Mouse (Mus musculus) heart, embryonic 13.5 days (tissue): ENCODE results near the gene Grb2. TPM values are rescaled to one million over a fixed set of nuclear protein-coding genes. Genes with fewer than 3 reads are reported as not detected.

Source experiments
- ATAC-seq: fragments of 200-750 bp; cut with Nextera tagmentation; 2 replicates; pipeline ENCODE4 v1.8.0; 2017; ENCODE audit warnings: moderate TSS enrichment; ENCODE audit not compliant: insufficient number of reproducible peaks, low FRiP score, low TSS enrichment; ENCODE audit errors: extremely low read depth
- H3K27ac ChIP-seq: fragments of 300-500 bp; sonication (generic); replicated peaks from 2 replicates; pipeline ENCODE4 v1.5.1; 2015; ENCODE audit warnings: moderate library complexity, mild to moderate bottlenecking, inconsistent platforms
- H3K27me3 ChIP-seq: fragments of 300-500 bp; sonication (generic); replicated peaks from 2 replicates; pipeline ENCODE4 v1.6.1; 2015; ENCODE audit warnings: mild to moderate bottlenecking, inconsistent platforms
- H3K36me3 ChIP-seq: fragments of 300-500 bp; sonication (generic); 2 replicates; pipeline ENCODE4 v1.6.1; 2015; ENCODE audit warnings: mild to moderate bottlenecking, inconsistent platforms
- H3K4me1 ChIP-seq: fragments of 300-500 bp; sonication (generic); 2 replicates; pipeline ENCODE4 v1.6.1; 2015; ENCODE audit warnings: inconsistent platforms
- H3K4me2 ChIP-seq: fragments of 300-500 bp; sonication (generic); 2 replicates; pipeline ENCODE4 v1.6.1; 2015; ENCODE audit warnings: inconsistent platforms, mild to moderate bottlenecking, moderate library complexity
- H3K4me3 ChIP-seq: fragments of 300-500 bp; sonication (generic); 2 replicates; pipeline ENCODE4 v1.5.1; 2015; ENCODE audit warnings: moderate library complexity, mild to moderate bottlenecking, inconsistent platforms
- H3K9ac ChIP-seq: fragments of 300-500 bp; sonication (generic); 2 replicates; pipeline ENCODE4 v1.6.1; 2015; ENCODE audit warnings: inconsistent platforms, mild to moderate bottlenecking, moderate library complexity
- H3K9me3 ChIP-seq: fragments of 300-500 bp; sonication (generic); 2 replicates; pipeline ENCODE4 v1.6.1; 2016; ENCODE audit warnings: inconsistent platforms
- WGBS: fragments of 180-500 bp; shearing (Covaris S2); methylation state at CpG from one replicate; pipeline ENCODE4 v1.1.7; 2015; ENCODE audit warnings: mixed read lengths; 5-methylcytosine and 5-hydroxymethylcytosine counted together
- polyA plus RNA-seq: library from polyadenylated mRNA; unstranded; fragments of >200 nt; fragmentation: Nextera tagmentation; extraction: Ambion mirVana; gene quantifications from 2 replicates; pipeline ENCODE4 v1.2.1, GENCODE M21; 2015

Grb2 gene
- polyA plus RNA-seq, 1 experiment from 2014 or later: 90.0 TPM

DNA sequence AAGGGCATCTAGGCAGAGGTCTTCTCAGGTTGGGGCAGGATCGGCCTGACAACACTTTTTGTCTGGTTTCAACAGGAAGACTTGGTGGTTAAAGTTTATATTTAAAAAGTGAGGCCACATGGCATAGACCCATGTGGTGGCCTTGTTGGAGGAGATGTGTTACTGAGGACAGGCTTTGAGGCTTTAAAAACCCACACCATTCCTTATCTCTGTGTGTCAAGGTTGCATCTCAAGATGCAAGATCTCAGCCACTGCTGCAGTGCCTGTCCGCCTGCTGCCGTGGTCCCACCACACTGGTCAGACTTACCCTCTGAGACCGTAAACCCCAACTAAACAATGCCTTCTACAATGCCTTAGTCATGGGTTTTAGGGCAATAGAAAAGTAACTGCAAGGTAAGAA, 110.1 kb downstream of the Grb2 start:
- Histone ChIP-seq H3K27ac (no peak overlapping the region), H3K4me3 (no peak overlapping the region), H3K27me3 (no peaks in the 10 kb centered on the region), H3K4me2 (no peak overlapping the region), H3K9ac (no peak overlapping the region), H3K36me3 (peaks cover 65% of the 10 kb centered on the region), H3K9me3 (no peaks in the 10 kb centered on the region), H3K4me1 (peaks cover 34% of the 10 kb centered on the region)
- 87% methylated on average over 4 of the region's 4 CpGs for WGBS
- no peak for ATAC-seq

- Histone ChIP-seq H3K27ac (no peak overlapping the region), H3K36me3 (peaks cover 88% of the 10 kb centered on the region)
- ATAC-seq: no peak
These were observed 113.2 kb downstream of the Grb2 start for GRCm38 (mm10) chr11:115595209-115595608.

More at GRCm38 (mm10) chr11:115595209-115595608, 113.2 kb downstream of the Grb2 start:
- Histone ChIP-seq H3K4me3 (no peak overlapping the region), H3K4me1 (peaks cover 7% of the 10 kb centered on the region; the same call in 1 of the 2 replicates), H3K4me2 (no peak overlapping the region), H3K9me3 (no peaks in the 10 kb centered on the region), H3K27me3 (no peaks in the 10 kb centered on the region), H3K9ac (no peak overlapping the region)
- WGBS: 93% methylated on average over 3 of the region's 3 CpGs

Other genes starting within 250 kb of the Grb2 start
- 0.10 and 0.21 TPM in 2 replicates for gene Slc16a5, start 246.1 kb downstream of the Grb2 start, polyA plus RNA-seq
- gene Armc7, start 232.9 kb downstream of the Grb2 start, polyA plus RNA-seq: 6.6 and 6.9 TPM in 2 replicates
- 57.0 and 59.4 TPM in 2 replicates for gene Nt5c, start 216.7 kb downstream of the Grb2 start, polyA plus RNA-seq
- gene Jpt1, start 194.2 kb downstream of the Grb2 start, polyA plus RNA-seq: 432 and 502 TPM in 2 replicates
- gene Sumo2, start 172.3 kb downstream of the Grb2 start, polyA plus RNA-seq: 606 and 657 TPM in 2 replicates
- 111 and 113 TPM in 2 replicates for gene Nup85, start 144.2 kb downstream of the Grb2 start, polyA plus RNA-seq
- gene Mrps7, start 104.7 kb downstream of the Grb2 start, polyA plus RNA-seq: 79.2 and 86.8 TPM in 2 replicates
- gene Gga3, start 104.5 kb downstream of the Grb2 start, polyA plus RNA-seq: 14.0 and 14.9 TPM in 2 replicates
- 23.1 and 24.6 TPM in 2 replicates for gene Mif4gd, start 95.6 kb downstream of the Grb2 start, polyA plus RNA-seq
- gene Slc25a19, start 80.3 kb downstream of the Grb2 start, polyA plus RNA-seq: 36.4 and 37.2 TPM in 2 replicates
- gene Tmem94, start 56.8 kb upstream of the Grb2 start, polyA plus RNA-seq: 34.3 and 39.4 TPM in 2 replicates
- gene Caskin2, start 105.0 kb upstream of the Grb2 start, polyA plus RNA-seq: 20.0 and 20.1 TPM in 2 replicates
- 24.4 and 27.5 TPM in 2 replicates for gene Tsen54, start 106.1 kb upstream of the Grb2 start, polyA plus RNA-seq
- gene Llgl2, start 115.5 kb upstream of the Grb2 start, polyA plus RNA-seq: 18.9 and 19.0 TPM in 2 replicates
- 0.17 and 0.27 TPM in 2 replicates for gene Myo15b, start 149.8 kb upstream of the Grb2 start, polyA plus RNA-seq
- 20.0 and 24.2 TPM in 2 replicates for gene Smim5, start 191.4 kb upstream of the Grb2 start, polyA plus RNA-seq
- gene Smim6, start 203.4 kb upstream of the Grb2 start, polyA plus RNA-seq: 1.4 TPM in 2 replicates
- gene Sap30bp, start 224.7 kb upstream of the Grb2 start, polyA plus RNA-seq: 23.3 and 24.8 TPM in 2 replicates
- gene Recql5, start 224.9 kb upstream of the Grb2 start, polyA plus RNA-seq: 11.6 and 12.7 TPM in 2 replicates